Mouse (Mus musculus) G1E-ER4 (cell line): Measurements from ENCODE around the gene Mapk12. TPM values are rescaled to one million over a fixed set of nuclear protein-coding genes. Genes with fewer than 3 reads are reported as not detected.

Experiments
- GATA1 ChIP-seq: IDR thresholded peaks from one replicate; pipeline ENCODE4 v1.8.0; 2012; ENCODE audit warnings: low read length, inconsistent platforms
- polyA plus RNA-seq: library from polyadenylated mRNA; stranded (reverse); fragments of >175 nt; gene quantifications from 2 replicates; pipeline ENCODE4 v1.2.3, GENCODE M21; 2012

Mapk12 gene
- polyA plus RNA-seq, 1 experiment = not detected

- TF ChIP-seq GATA1 = no peak
These were observed 10.3 kb downstream of the Mapk12 start for GRCm38 (mm10) chr15:89130245-89130644.

GRCm38 (mm10) chr15:89128382-89129350, 11.8 kb downstream of the Mapk12 start, which contains the start of gene Hdac10:
TSS of gene Hdac10 (minus strand) at chr15:89128700.
- TF ChIP-seq GATA1 = no peak

- no peak for TF ChIP-seq GATA1
These were observed 13.1 kb downstream of the Mapk12 start for GRCm38 (mm10) chr15:89127364-89127940.

- no peak for TF ChIP-seq GATA1
These were observed 13.9 kb downstream of the Mapk12 start for GRCm38 (mm10) chr15:89126622-89127021.

DNA sequence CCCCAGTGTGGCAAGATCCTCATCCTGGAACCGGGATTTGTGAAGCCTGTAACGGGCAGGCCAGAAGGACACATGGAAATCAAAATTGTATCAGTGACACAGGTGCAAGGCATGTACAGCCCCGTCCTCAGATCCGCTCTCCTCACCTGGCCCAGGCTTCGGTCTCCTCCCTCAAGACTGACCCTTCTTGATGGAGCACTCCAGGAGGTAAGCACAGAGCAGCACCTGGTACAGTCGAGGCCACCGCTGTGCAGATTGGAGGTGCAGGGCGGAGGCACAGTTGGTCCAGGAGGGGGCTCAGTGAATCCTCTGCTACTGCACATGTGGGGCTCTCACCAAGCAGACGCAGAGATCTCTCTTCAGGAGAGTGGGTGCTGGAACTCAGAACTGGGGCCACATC, 15.2 kb downstream of the Mapk12 start:
- no peak for TF ChIP-seq GATA1

- TF ChIP-seq GATA1 = no peak
These were observed 16.2 kb downstream of the Mapk12 start for GRCm38 (mm10) chr15:89124312-89124711.

DNA sequence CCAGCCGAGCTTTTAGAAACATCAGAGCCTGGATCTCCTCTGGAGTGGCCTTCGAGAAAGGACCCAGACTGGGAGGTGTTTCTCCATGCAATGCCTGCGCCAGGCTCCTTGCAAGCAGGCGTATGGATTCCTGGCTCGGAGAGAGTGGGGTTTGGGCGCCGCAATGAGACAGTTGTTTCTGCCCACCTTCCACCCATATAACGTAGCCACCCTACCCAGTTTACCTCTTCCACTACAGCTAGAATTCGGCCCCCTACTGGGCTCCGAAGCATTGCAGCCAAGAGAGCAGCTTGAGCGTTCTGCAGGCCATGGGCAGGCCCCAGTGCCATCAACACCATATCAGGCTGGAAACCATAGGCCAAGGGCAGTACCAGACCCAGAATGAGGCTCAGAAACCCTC, 16.9 kb downstream of the Mapk12 start:
- no peak for TF ChIP-seq GATA1

DNA sequence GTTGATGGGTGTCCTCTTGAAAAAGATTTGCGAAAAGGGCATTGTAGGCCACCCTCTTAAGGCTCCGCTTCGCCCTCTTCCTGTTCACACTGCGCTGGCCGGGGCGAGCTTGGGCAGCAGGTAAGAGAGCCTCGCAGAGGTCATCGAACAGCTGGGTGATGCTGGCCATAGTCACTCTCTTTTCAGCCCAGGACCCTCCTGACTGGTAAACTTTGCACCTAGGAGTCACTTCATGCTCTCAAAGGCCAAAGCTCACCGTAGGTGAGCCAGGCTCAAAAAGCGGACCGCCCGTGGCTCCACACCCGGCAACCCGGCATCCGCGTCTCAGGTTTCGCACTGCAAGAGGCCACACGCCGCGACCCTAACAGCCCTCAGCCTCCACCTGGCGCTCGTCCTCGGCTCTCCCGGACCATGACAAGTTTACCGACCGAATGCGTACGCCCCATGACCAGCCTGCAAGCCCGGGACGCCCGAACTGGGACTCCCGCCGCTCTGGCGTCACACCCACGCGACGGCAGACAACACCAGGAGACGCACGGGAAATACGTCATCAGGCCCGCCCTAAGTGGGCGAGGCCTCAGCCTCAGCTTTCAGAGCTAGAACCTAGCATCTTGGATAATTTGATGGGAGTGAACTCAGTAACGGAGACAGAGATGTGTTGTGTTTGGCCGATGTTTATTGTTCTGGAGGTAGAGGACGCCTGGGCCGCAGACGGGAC, 17.7 kb downstream of the Mapk12 start, which contains the start of gene Tubgcp6:
Gene Tubgcp6 (minus strand): TSS at position 464 of the 718 bp plus-strand sequence.
- TF ChIP-seq GATA1 = no peak

DNA sequence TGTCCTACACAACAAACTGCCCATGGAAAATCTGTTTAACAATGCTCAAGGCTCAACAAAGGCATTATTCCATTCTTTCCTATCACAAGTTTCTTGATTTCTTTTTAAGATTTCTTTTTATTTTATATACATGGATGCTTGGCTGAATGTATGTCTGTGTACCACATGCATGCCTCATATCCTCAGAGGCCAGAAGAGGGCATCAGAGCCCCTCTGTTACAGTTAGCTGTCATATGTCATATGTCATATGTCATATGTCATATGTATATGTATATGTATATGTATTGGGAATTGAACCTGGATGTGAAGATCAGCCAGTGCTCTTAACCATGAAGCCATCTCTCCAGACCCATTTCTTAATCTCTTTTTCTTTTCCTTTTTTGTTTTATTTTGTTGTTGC, 22.5 kb downstream of the Mapk12 start:
- no peak for TF ChIP-seq GATA1

- no peak for TF ChIP-seq GATA1
These were observed 30.4 kb downstream of the Mapk12 start for GRCm38 (mm10) chr15:89110147-89110546.

DNA sequence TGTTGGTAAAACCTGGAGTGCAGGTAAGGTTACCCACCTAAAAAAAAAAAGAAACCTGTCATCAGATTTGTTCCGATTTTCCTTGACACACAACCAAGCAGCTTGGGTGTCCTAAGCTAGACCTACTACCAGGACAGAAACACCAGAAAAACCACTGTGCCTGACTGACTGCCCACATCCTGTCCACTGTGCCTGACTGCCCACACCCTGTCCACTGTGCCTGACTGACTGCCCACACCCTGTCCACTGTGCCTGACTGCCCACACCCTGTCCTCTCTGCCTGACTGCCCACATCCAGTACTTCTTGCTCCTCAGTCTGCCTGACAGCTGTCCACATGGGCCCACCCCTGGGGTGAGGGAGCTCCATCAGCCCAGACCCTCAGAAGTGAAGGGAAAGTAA, 33.5 kb downstream of the Mapk12 start:
- no peak for TF ChIP-seq GATA1

GRCm38 (mm10) chr15:89106073-89106472, 34.4 kb downstream of the Mapk12 start:
- no peak for TF ChIP-seq GATA1

GRCm38 (mm10) chr15:89104425-89104824, 36.1 kb downstream of the Mapk12 start:
- TF ChIP-seq GATA1 = no peak

DNA sequence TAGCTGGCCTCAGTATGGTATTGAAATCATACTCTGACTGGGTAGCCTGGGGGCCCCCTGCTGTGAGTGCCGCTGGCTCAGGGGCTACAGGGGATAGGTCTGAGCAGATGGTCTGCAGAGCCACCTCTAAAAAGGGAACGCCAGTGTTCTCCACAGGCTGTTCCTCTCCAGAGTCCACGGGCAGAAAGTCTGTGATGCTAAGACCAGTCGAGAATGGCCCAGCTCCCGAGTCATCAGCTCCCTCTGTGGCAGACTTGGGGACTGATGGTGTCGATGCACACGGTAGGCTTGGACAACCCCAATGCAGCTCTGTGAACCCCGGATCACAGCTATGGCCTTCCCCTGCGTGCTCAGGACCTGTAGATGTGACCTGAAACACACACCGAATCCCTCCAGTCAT, 36.6 kb downstream of the Mapk12 start:
- no peak for TF ChIP-seq GATA1

DNA sequence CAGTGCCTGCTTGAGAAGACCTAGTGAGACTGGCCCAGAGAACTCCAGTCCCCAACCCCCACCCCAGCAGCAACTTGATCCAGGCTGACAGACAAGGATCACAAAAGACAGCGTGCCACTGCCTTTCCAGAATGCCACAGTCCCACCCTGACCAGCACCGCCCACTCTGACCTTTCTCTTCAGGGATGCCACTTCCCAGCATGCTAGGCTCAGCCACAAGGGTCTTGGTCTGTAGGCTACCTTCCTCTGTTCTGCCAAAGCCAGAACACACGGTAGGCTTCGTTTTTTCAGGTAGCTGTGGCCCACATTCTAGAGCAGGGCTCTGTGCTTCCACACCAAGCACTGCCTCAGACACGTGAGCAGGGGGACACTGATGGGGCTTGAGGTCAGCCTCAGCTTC, 37.9 kb downstream of the Mapk12 start:
- TF ChIP-seq GATA1 = no peak

- TF ChIP-seq GATA1 = no peak
These were observed 39.7 kb downstream of the Mapk12 start for GRCm38 (mm10) chr15:89100823-89101222.
